Mouse (Mus musculus) midbrain, embryonic 16.5 days (tissue): ENCODE measurements around the gene Adcy5. TPM values are rescaled to one million over a fixed set of nuclear protein-coding genes. Genes with fewer than 3 reads are reported as not detected.
A peak's percentile ranks its signal among the peaks of the same experiment; 100 is the strongest.

Experiments used
- ATAC-seq: fragments of 200-750 bp; cut with Nextera tagmentation; 2 replicates; pipeline ENCODE4 v1.8.0; 2017; ENCODE audit warnings: moderate TSS enrichment
- H3K27ac ChIP-seq: fragments of 300-500 bp; sonication (generic); 2 replicates; pipeline ENCODE4 v1.5.1; 2014; ENCODE audit warnings: mild to moderate bottlenecking, low read length, mixed read lengths
- H3K27me3 ChIP-seq: fragments of 300-500 bp; sonication (generic); 2 replicates; pipeline ENCODE4 v1.6.1; 2014; ENCODE audit warnings: low read depth, low read length, mixed read lengths; ENCODE audit not compliant: control insufficient read depth, insufficient read depth
- H3K36me3 ChIP-seq: fragments of 300-500 bp; sonication (generic); 2 replicates; pipeline ENCODE4 v1.6.1; 2014; ENCODE audit warnings: mild to moderate bottlenecking, low read length, moderate library complexity, mixed read lengths; ENCODE audit not compliant: control insufficient read depth, insufficient read depth
- H3K4me1 ChIP-seq: fragments of 300-500 bp; sonication (generic); 2 replicates; pipeline ENCODE4 v1.6.1; 2014; ENCODE audit warnings: mild to moderate bottlenecking, low read length, mixed read lengths; ENCODE audit not compliant: control insufficient read depth, insufficient read depth
- H3K4me2 ChIP-seq: fragments of 300-500 bp; sonication (generic); 2 replicates; pipeline ENCODE4 v1.6.1; 2014; ENCODE audit warnings: mild to moderate bottlenecking, low read length, mixed read lengths
- H3K4me3 ChIP-seq: fragments of 300-500 bp; sonication (generic); 2 replicates; pipeline ENCODE4 v1.5.1; 2014; ENCODE audit warnings: low read depth, mild to moderate bottlenecking, low read length, moderate library complexity, mixed read lengths
- H3K9ac ChIP-seq: fragments of 300-500 bp; sonication (generic); 2 replicates; pipeline ENCODE4 v1.6.1; 2014; ENCODE audit warnings: low read depth, low read length, mixed read lengths
- H3K9me3 ChIP-seq: fragments of 300-500 bp; sonication (generic); replicated peaks from 2 replicates; pipeline ENCODE4 v1.6.1; 2014; ENCODE audit warnings: mild to moderate bottlenecking, low read length, mixed read lengths; ENCODE audit not compliant: control insufficient read depth, poor library complexity, severe bottlenecking
- WGBS: fragments of 180-500 bp; shearing (Covaris S2); extraction: QIAGEN DNeasy Blood & Tissue Kit; methylation state at CpG from one replicate; pipeline ENCODE4 v1.1.7; 2014; 5-methylcytosine and 5-hydroxymethylcytosine counted together
- polyA plus RNA-seq: library from polyadenylated mRNA; unstranded; fragments of >200 nt; fragmentation: Nextera tagmentation; extraction: Ambion mirVana; gene quantifications from 2 replicates; pipeline ENCODE4 v1.2.1, GENCODE M21; 2015

Gene Adcy5
- polyA plus RNA-seq, 1 experiment from 2014 or later = 7.1 TPM

GRCm38 (mm10) chr16:35153146-35153755, 1.4 kb upstream of the Adcy5 start:
- H3K4me1 ChIP-seq = peaks cover 37% of the 10 kb centered on the region
- 0 out of 2 replicates have a peak overlapping the region, but pooled peaks have one; percentile 6 for H3K9ac ChIP-seq
- no peaks in the 10 kb centered on the region for H3K36me3 ChIP-seq
- H3K4me3 ChIP-seq = no peak overlapping the region; the same call in 1 of the 2 replicates
- no peak for ATAC-seq
- no peaks in the 10 kb centered on the region for H3K9me3 ChIP-seq
- H3K27ac ChIP-seq = 0 out of 2 replicates have a peak overlapping the region, but pooled peaks have one; percentile 17
- WGBS = 5% methylated on average over 12 of the region's 12 CpGs
- H3K27me3 ChIP-seq = peaks cover 10% of the 10 kb centered on the region
- peak overlapping the region; percentile 82 for H3K4me2 ChIP-seq

- WGBS = 0% methylated on average over 29 of the region's 29 CpGs
- H3K4me1 ChIP-seq = peaks cover 45% of the 10 kb centered on the region
Observed at GRCm38 (mm10) chr16:35154245-35154640, 434 bp upstream of the Adcy5 start.

GRCm38 (mm10) chr16:35155391-35156305, 971 bp downstream of the Adcy5 start:
- Histone ChIP-seq H3K4me1 (peaks cover 60% of the 10 kb centered on the region), H3K36me3 (no peaks in the 10 kb centered on the region), H3K27me3 (peaks cover 8% of the 10 kb centered on the region), H3K4me3 (peak overlapping the region; percentile 82), H3K27ac (peak overlapping the region; percentile 91), H3K4me2 (peak overlapping the region; percentile 82), H3K9ac (peak overlapping the region; percentile 91), H3K9me3 (no peaks in the 10 kb centered on the region)
- 1% methylated on average over 69 of the region's 87 CpGs for WGBS
- peak; percentile 19; the same call in 1 of the 2 replicates for ATAC-seq

More at GRCm38 (mm10) chr16:35154245-35154640, 434 bp upstream of the Adcy5 start:
- H3K9ac ChIP-seq = peak overlapping the region; percentile 91
- H3K36me3 ChIP-seq = no peaks in the 10 kb centered on the region
- peak overlapping the region; percentile 91 for H3K27ac ChIP-seq
- peak overlapping the region; percentile 82 for H3K4me2 ChIP-seq
- no peaks in the 10 kb centered on the region for H3K9me3 ChIP-seq
- peak; percentile 88 for ATAC-seq
- peak overlapping the region; percentile 82 for H3K4me3 ChIP-seq
- H3K27me3 ChIP-seq = peaks cover 10% of the 10 kb centered on the region

- H3K4me1 ChIP-seq = peaks cover 66% of the 10 kb centered on the region
- 2% methylated on average over 48 of the region's 48 CpGs for whole genome bisulfite sequencing
- ATAC-seq = no peak
- H3K9ac ChIP-seq = peak overlapping the region; percentile 91
- H3K9me3 ChIP-seq = no peaks in the 10 kb centered on the region
- peaks cover 8% of the 10 kb centered on the region for H3K27me3 ChIP-seq
- peak overlapping the region; percentile 91 for H3K27ac ChIP-seq
- peak overlapping the region; percentile 82 for H3K4me3 ChIP-seq
- peak overlapping the region; percentile 82 for H3K4me2 ChIP-seq
- H3K36me3 ChIP-seq = no peaks in the 10 kb centered on the region
Observed at GRCm38 (mm10) chr16:35156306-35156695, 1.6 kb downstream of the Adcy5 start.

GRCm38 (mm10) chr16:35156832-35157231, 2.2 kb downstream of the Adcy5 start:
- Histone ChIP-seq H3K9ac (peak overlapping the region; percentile 91), H3K27ac (no peak overlapping the region), H3K4me3 (peak overlapping the region; percentile 82), H3K36me3 (no peaks in the 10 kb centered on the region), H3K27me3 (peaks cover 5% of the 10 kb centered on the region; the same call in 1 of the 2 replicates), H3K9me3 (no peaks in the 10 kb centered on the region), H3K4me2 (peak overlapping the region; percentile 82), H3K4me1 (peaks cover 69% of the 10 kb centered on the region)
- 83% methylated on average over 21 of the region's 21 CpGs for WGBS
- ATAC-seq = no peak

GRCm38 (mm10) chr16:35159532-35159931, 4.9 kb downstream of the Adcy5 start:
- Histone ChIP-seq H3K4me3 (peak overlapping the region; percentile 0), H3K27ac (no peak overlapping the region)
- 73% methylated on average over 8 of the region's 8 CpGs for WGBS

GRCm38 (mm10) chr16:35159991-35160390, 5.3 kb downstream of the Adcy5 start:
- H3K4me1 ChIP-seq = peaks cover 66% of the 10 kb centered on the region

More at GRCm38 (mm10) chr16:35159532-35159931, 4.9 kb downstream of the Adcy5 start:
- Histone ChIP-seq H3K36me3 (no peaks in the 10 kb centered on the region), H3K4me1 (peaks cover 62% of the 10 kb centered on the region), H3K4me2 (peak overlapping the region; percentile 82), H3K9ac (no peak overlapping the region), H3K9me3 (no peaks in the 10 kb centered on the region), H3K27me3 (no peaks in the 10 kb centered on the region)
- ATAC-seq = peak; percentile 6

GRCm38 (mm10) chr16:35164361-35165224, 9.9 kb downstream of the Adcy5 start:
- ATAC-seq = no peak
- H3K4me2 ChIP-seq = peak overlapping the region; percentile 29; the same call in 1 of the 2 replicates
- no peaks in the 10 kb centered on the region for H3K27me3 ChIP-seq
- no peaks in the 10 kb centered on the region for H3K9me3 ChIP-seq
- 45% methylated on average over 19 of the region's 19 CpGs for WGBS
- H3K4me1 ChIP-seq = peaks cover 33% of the 10 kb centered on the region
- H3K9ac ChIP-seq = peak overlapping the region; percentile 15; the same call in 1 of the 2 replicates
- no peak overlapping the region for H3K27ac ChIP-seq
- H3K4me3 ChIP-seq = no peak overlapping the region
- no peaks in the 10 kb centered on the region for H3K36me3 ChIP-seq

More at GRCm38 (mm10) chr16:35159991-35160390, 5.3 kb downstream of the Adcy5 start:
- 46% methylated on average over 4 of the region's 4 CpGs for WGBS
- no peaks in the 10 kb centered on the region for H3K9me3 ChIP-seq
- ATAC-seq = peak; percentile 54
- H3K9ac ChIP-seq = no peak overlapping the region
- H3K4me3 ChIP-seq = peak overlapping the region; percentile 0
- H3K27ac ChIP-seq = no peak overlapping the region
- no peaks in the 10 kb centered on the region for H3K27me3 ChIP-seq
- H3K4me2 ChIP-seq = peak overlapping the region; percentile 82
- H3K36me3 ChIP-seq = no peaks in the 10 kb centered on the region
